Mouse (Mus musculus) stomach, embryonic 15.5 days (tissue): ENCODE data around the gene Camta1. TPM values are rescaled to one million over a fixed set of nuclear protein-coding genes. Genes with fewer than 3 reads are reported as not detected.

Experiments used
- ATAC-seq: fragments of 200-750 bp; cut with Nextera tagmentation; 2 replicates; pipeline ENCODE4 v1.8.0; 2017; ENCODE audit warnings: low read depth, moderate number of reproducible peaks, moderate TSS enrichment; ENCODE audit not compliant: insufficient read depth, low FRiP score
- H3K27ac ChIP-seq: fragments of 300-500 bp; sonication (generic); 2 replicates; pipeline ENCODE4 v1.5.1; 2015; ENCODE audit warnings: mild to moderate bottlenecking, inconsistent platforms
- H3K27me3 ChIP-seq: fragments of 300-500 bp; sonication (generic); replicated peaks from 2 replicates; pipeline ENCODE4 v1.6.1; 2015; ENCODE audit warnings: inconsistent platforms
- H3K36me3 ChIP-seq: fragments of 300-500 bp; sonication (generic); 2 replicates; pipeline ENCODE4 v1.6.1; 2015; ENCODE audit warnings: inconsistent platforms
- H3K4me1 ChIP-seq: fragments of 300-500 bp; sonication (generic); 2 replicates; pipeline ENCODE4 v1.6.1; 2015; ENCODE audit warnings: inconsistent platforms
- H3K4me2 ChIP-seq: fragments of 300-500 bp; sonication (generic); 2 replicates; pipeline ENCODE4 v1.6.1; 2015; ENCODE audit warnings: mild to moderate bottlenecking, inconsistent platforms
- H3K4me3 ChIP-seq: fragments of 300-500 bp; sonication (generic); replicated peaks from 2 replicates; pipeline ENCODE4 v1.5.1; 2015; ENCODE audit warnings: inconsistent platforms
- H3K9ac ChIP-seq: fragments of 300-500 bp; sonication (generic); 2 replicates; pipeline ENCODE4 v1.6.1; 2015; ENCODE audit warnings: inconsistent platforms
- H3K9me3 ChIP-seq: fragments of 300-500 bp; sonication (generic); 2 replicates; pipeline ENCODE4 v1.6.1; 2016; ENCODE audit warnings: inconsistent platforms
- WGBS: fragments of 180-500 bp; shearing (Covaris S2); methylation state at CpG from one replicate; pipeline ENCODE4 v1.1.7; 2015; 5-methylcytosine and 5-hydroxymethylcytosine counted together
- polyA plus RNA-seq: library from polyadenylated mRNA; unstranded; fragments of >200 nt; fragmentation: Nextera tagmentation; extraction: Ambion mirVana; gene quantifications from 2 replicates; pipeline ENCODE4 v1.2.1, GENCODE M21; 2015

Gene Camta1
- polyA plus RNA-seq, 1 experiment from 2014 or later = 63.7 TPM

DNA sequence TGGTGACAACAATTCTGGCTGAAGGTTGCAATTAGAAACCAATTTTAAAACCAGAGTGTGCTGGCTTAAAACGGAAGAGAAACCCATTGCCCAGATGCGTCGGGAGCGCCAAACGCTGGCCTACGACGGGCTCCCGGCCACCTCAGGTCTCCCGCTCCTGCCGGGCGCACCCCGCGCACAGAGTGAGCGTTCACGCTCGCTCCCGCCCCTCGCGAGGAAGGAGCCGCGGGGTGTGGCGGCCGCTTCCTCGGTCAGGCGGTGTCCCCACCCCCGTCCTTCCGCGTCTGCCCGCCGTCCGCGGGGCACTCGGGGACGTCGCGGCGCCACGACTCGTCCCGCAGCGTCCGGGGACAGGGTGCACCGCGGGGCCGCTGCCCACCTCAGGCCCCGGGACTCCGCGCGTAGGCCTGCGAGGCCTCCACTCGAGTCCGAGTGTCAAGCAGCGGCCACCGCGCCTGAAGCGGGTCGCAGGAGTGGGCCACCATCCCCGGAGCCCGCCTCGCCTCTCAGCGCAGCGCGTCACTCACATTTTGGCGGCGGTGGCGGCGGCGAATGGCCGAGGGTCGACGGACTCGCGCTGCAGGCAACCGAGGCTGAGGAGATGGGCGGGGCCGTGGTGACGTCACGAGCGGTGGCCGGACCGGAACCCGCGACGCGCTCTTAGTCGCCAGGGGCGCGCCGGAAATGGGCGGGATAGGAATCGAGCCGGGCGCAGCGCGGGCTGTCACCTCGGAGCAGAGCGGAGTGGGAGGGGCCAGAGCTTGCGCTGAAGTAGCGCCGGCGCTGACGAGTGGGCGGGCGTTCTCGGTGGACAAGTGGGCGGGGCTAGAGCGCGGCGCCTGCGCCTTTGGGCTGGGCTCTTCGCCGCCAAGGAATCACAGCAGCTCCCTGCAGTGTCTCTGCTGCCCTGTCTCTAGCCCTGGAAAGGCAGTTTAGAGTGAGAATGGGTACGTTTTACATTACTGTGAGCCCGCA lies 804.0 kb downstream of the Camta1 start, which contains the start of gene Vamp3:
TSS of gene Vamp3 (minus strand) at position 617 of the 975 bp plus-strand sequence.
- peak; percentile 100 for ATAC-seq
- Histone ChIP-seq H3K4me1 (peaks cover 6% of the 10 kb centered on the region), H3K27me3 (no peaks in the 10 kb centered on the region), H3K27ac (peak within 1 kb of the TSS; percentile 92), H3K4me2 (peak within 1 kb of the TSS; percentile 64), H3K9ac (peak within 1 kb of the TSS; percentile 93), H3K36me3 (peaks cover 5% of the 10 kb centered on the region; the same call in 1 of the 2 replicates), H3K9me3 (no peaks in the 10 kb centered on the region), H3K4me3 (peak within 1 kb of the TSS; percentile 88)
- under 1% methylated on average over 113 of the region's 114 CpGs for WGBS

DNA sequence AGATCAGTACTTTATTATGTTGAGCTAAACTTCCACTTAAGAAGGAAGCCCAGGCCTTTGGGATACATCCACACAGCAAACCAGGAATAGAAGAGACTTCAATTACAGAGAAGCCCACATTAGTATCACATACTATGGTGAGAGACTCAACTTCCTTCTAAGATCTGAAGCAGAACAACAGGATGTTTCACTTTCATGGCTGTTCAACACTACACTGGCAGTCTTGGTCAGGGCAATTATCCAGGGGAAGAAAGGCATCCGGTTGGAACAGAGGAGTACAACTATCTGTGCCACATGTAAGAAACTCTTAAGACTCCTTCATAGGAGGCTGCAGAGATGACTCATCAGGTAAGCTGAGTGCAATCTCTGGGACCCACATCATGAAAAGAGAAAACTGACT lies 810.5 kb downstream of the Camta1 start:
- H3K27ac ChIP-seq = no peak overlapping the region
- peaks cover 11% of the 10 kb centered on the region for H3K36me3 ChIP-seq
- H3K4me1 ChIP-seq = no peaks in the 10 kb centered on the region
- ATAC-seq = no peak
- H3K9me3 ChIP-seq = no peaks in the 10 kb centered on the region
- H3K4me3 ChIP-seq = no peak overlapping the region
- WGBS = 79% methylated on average over 1 of the region's 1 CpGs
- H3K27me3 ChIP-seq = no peaks in the 10 kb centered on the region
- no peak overlapping the region for H3K4me2 ChIP-seq
- no peak overlapping the region for H3K9ac ChIP-seq

DNA sequence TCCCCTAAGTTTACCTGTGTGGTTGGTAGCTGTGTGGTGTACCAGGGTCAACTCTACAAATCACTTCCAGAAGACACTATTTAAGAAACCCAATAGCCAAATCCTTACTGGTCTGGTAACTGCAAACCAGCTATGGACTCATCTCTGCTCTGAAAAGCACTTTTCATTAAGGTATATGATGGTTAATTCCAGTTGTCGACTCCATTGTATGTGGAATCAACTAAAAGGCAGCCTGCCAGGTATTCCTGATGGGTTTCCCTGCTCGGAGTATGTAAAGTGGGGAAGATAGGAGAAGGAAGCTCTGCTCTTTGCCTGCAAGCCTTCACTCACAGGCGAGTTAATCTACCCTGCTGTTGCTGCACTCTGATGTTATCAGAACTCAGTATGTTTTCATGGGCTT lies 815.2 kb downstream of the Camta1 start:
- ATAC-seq = no peak
- Histone ChIP-seq H3K27me3 (no peaks in the 10 kb centered on the region), H3K4me1 (peaks cover 7% of the 10 kb centered on the region; the same call in 1 of the 2 replicates), H3K4me2 (no peak overlapping the region), H3K9ac (no peak overlapping the region), H3K9me3 (no peaks in the 10 kb centered on the region), H3K27ac (no peak overlapping the region), H3K36me3 (peaks cover 6% of the 10 kb centered on the region; the same call in 1 of the 2 replicates), H3K4me3 (no peak overlapping the region)
- 86% methylated on average over 3 of the region's 3 CpGs for WGBS

DNA sequence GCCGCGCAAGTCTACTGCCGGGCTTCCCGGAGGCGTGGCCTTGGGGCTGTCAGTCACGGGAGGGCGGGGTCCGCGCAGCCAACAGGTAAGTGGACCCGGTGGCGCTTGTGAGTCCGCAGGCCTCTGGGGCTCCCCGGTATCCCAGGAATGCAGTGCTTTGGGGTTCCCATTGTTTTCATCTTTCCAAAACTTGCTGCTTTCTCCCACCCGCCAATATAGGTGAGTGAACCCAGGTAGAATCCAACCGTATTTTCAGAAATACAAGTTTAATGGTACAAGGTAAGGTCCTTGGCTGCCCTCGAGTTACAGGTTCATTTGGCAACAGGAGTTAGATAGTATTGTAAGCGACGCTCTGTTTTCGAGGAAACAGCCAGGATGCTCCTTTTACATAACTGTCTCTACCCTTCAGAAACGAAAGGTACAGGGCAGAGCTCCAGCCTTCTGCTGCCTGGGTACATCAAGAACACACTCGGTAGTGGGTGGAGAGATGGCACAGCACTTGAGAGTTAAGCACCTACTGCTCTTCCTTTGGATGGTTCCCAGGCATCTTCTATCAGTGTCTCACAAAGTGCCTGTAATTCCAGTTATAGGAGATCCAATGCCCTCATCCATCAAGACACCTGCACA lies 816.6 kb downstream of the Camta1 start:
- Histone ChIP-seq H3K27me3 (no peaks in the 10 kb centered on the region), H3K4me2 (peak overlapping the region; percentile 97), H3K36me3 (peaks cover 6% of the 10 kb centered on the region; the same call in 1 of the 2 replicates), H3K27ac (no peak overlapping the region), H3K4me3 (peak overlapping the region; percentile 57), H3K4me1 (peaks cover 7% of the 10 kb centered on the region; the same call in 1 of the 2 replicates), H3K9ac (no peak overlapping the region; the same call in 1 of the 2 replicates), H3K9me3 (no peaks in the 10 kb centered on the region)
- ATAC-seq = no peak; the same call in 1 of the 2 replicates
- 4% methylated on average over 21 of the region's 21 CpGs for WGBS

- H3K27me3 ChIP-seq = no peaks in the 10 kb centered on the region
- peak within 1 kb of the TSS; percentile 97 for H3K4me2 ChIP-seq
- H3K9me3 ChIP-seq = no peaks in the 10 kb centered on the region
- no peak within 1 kb of the TSS for H3K27ac ChIP-seq
- peak within 1 kb of the TSS; percentile 57 for H3K4me3 ChIP-seq
- H3K4me1 ChIP-seq = peaks cover 7% of the 10 kb centered on the region; the same call in 1 of the 2 replicates
- H3K9ac ChIP-seq = peak within 1 kb of the TSS; percentile 52
- under 1% methylated on average over 78 of the region's 79 CpGs for WGBS
- peak; percentile 98 for ATAC-seq
- H3K36me3 ChIP-seq = peaks cover under 1% of the 10 kb centered on the region; the same call in 1 of the 2 replicates
Measured at GRCm38 (mm10) chr4:151044037-151044943, 817.4 kb downstream of the Camta1 start, which contains the start of gene Per3. Gene Per3 (minus strand): TSS chr4:151044665.

GRCm38 (mm10) chr4:151043281-151043680 lies 818.4 kb downstream of the Camta1 start:
- WGBS = 41% methylated on average over 5 of the region's 5 CpGs
- ATAC-seq = no peak
- no peak overlapping the region for H3K27ac ChIP-seq

DNA sequence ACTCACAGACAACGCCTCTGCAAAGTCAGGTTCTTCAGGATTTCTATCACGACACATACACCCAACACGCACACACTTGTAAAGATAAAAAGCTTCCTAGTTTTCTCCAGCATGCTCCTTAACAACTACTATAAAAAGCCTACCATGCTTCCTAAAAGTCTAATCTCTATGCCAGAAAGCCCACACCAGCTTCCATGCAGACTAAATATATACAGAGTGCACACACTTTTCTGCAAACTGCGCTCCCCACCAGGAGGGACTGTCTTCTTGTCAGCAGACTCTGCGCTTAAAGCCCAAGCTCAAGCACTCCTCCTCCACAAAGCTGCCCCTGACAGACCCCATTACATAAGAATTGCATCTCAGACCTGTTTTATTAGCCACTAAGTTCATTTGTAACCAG lies 820.2 kb downstream of the Camta1 start:
- no peaks in the 10 kb centered on the region for H3K9me3 ChIP-seq
- 78% methylated on average over 5 of the region's 5 CpGs for WGBS
- no peaks in the 10 kb centered on the region for H3K36me3 ChIP-seq
- no peak overlapping the region for H3K4me3 ChIP-seq
- peaks cover 7% of the 10 kb centered on the region; the same call in 1 of the 2 replicates for H3K4me1 ChIP-seq
- H3K27me3 ChIP-seq = no peaks in the 10 kb centered on the region
- H3K4me2 ChIP-seq = no peak overlapping the region
- no peak overlapping the region for H3K9ac ChIP-seq
- no peak for ATAC-seq
- no peak overlapping the region for H3K27ac ChIP-seq

More at GRCm38 (mm10) chr4:151043281-151043680, 818.4 kb downstream of the Camta1 start:
- H3K27me3 ChIP-seq = no peaks in the 10 kb centered on the region
- H3K36me3 ChIP-seq = no peaks in the 10 kb centered on the region
- H3K9me3 ChIP-seq = no peaks in the 10 kb centered on the region
- peaks cover 7% of the 10 kb centered on the region; the same call in 1 of the 2 replicates for H3K4me1 ChIP-seq
- peak overlapping the region; percentile 57 for H3K4me3 ChIP-seq
- H3K4me2 ChIP-seq = peak overlapping the region; percentile 97
- H3K9ac ChIP-seq = no peak overlapping the region

- H3K27me3 ChIP-seq = no peaks in the 10 kb centered on the region
- H3K9ac ChIP-seq = no peak overlapping the region
- ATAC-seq = no peak
- WGBS = 88% methylated on average over 11 of the region's 11 CpGs
- H3K36me3 ChIP-seq = no peaks in the 10 kb centered on the region
- H3K4me2 ChIP-seq = no peak overlapping the region
- H3K9me3 ChIP-seq = no peaks in the 10 kb centered on the region
- H3K27ac ChIP-seq = no peak overlapping the region
- H3K4me3 ChIP-seq = no peak overlapping the region
- no peaks in the 10 kb centered on the region for H3K4me1 ChIP-seq
Measured at GRCm38 (mm10) chr4:151037800-151038199, 823.9 kb downstream of the Camta1 start.

DNA sequence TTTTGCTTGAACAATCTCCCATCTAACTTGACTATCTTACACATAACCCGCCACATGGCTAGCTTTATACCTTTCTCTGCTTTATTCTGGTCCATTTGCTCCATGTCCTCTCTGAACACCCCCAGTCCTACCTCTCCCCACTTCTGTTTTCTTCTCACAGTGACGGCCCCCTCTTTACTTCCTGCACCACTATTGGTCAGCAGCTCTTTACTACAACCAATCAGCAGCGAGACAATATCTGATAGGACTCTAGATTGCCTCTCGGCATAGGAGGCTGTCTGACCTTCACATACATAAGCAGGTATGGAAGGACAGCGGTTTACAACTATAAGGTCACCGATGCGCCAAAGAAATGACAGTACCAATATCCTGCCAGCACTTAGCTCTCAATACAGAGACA lies 825.2 kb downstream of the Camta1 start:
- Histone ChIP-seq H3K9ac (no peak overlapping the region), H3K9me3 (no peaks in the 10 kb centered on the region), H3K4me3 (no peak overlapping the region), H3K4me2 (no peak overlapping the region), H3K4me1 (no peaks in the 10 kb centered on the region), H3K27me3 (no peaks in the 10 kb centered on the region), H3K27ac (no peak overlapping the region), H3K36me3 (no peaks in the 10 kb centered on the region)
- WGBS = 88% methylated on average over 7 of the region's 7 CpGs
- no peak for ATAC-seq

DNA sequence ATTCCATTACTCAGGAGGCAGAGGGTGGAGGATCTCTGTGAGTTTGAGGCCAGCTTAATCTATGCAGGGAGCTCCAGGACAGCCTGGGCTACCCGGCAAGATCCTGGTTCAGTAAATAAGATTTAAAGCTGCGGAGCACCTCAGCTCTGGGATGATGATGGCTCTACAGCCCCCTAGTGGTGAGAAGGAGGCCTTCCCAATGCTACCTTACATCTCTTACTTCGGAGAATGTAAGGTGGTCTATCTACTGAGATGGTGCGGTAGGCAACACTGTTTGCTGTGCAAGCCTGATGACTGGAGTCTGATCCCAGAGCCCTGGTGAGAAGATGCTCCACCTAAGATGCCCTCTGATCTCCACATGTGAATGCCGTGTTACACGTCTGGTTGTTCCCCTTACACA lies 834.7 kb downstream of the Camta1 start:
- Histone ChIP-seq H3K9me3 (no peaks in the 10 kb centered on the region), H3K4me3 (no peak overlapping the region), H3K4me2 (no peak overlapping the region), H3K36me3 (no peaks in the 10 kb centered on the region), H3K9ac (no peak overlapping the region), H3K4me1 (no peaks in the 10 kb centered on the region), H3K27ac (no peak overlapping the region), H3K27me3 (no peaks in the 10 kb centered on the region)
- 54% methylated on average over 6 of the region's 6 CpGs for WGBS
- ATAC-seq = no peak

- Histone ChIP-seq H3K4me1 (no peaks in the 10 kb centered on the region), H3K27ac (no peak overlapping the region), H3K4me2 (no peak overlapping the region), H3K9me3 (no peaks in the 10 kb centered on the region), H3K27me3 (no peaks in the 10 kb centered on the region), H3K9ac (no peak overlapping the region), H3K4me3 (no peak overlapping the region), H3K36me3 (no peaks in the 10 kb centered on the region)
- no peak for ATAC-seq
- 75% methylated on average over 9 of the region's 9 CpGs for WGBS
Measured at GRCm38 (mm10) chr4:151024152-151024551, 837.5 kb downstream of the Camta1 start.
